Mouse (Mus musculus): Measurements from ENCODE around the gene Smim6.

The Smim6 gene

GRCm38 (mm10) chr11:115900561-115901337, 11.1 kb upstream of the Smim6 start:
- DNase-seq (ENCODE audit: low spot score): no peak

DNA sequence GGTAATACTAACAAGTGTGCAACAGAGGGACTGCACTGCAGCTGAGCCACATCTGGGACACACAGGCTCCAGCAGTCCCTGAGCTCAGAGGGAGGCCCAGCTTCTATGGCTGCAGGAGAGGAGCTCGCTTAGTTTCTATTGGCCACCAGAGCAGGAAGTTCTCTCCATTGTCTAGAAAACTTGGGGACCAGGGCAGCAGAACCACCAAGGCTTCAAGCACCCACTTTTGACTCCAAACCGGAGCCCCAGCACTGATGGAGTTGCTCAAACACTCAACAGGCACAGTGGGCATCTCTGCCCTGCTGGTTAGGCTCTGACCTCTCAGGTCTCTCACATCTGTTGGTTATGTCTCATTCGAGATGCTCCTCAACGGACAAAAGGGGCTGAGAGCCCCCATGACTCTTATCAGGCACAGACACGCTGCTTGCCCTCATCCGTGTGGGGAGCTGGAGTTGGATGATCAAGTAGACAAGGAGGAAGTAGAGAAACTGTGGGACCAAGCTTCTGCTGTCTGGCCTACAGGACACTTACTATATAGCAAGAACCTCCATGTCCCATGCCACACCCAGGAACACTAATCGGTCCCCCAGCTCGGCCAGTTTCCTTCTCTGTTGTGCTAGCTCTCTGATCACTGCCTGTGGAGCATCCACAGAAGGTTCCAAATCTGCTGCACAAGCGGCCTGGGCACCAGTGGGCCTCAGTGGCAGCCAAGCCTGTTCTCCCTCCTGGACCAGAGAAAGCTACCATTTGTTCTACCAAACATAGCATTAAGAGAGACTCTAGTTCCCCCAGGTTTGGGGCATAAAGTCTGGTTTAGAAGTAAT, 10.3 kb upstream of the Smim6 start:
- no peak for DNase-seq (ENCODE audit: low spot score)

- no peak for DNase-seq (ENCODE audit: low spot score)
These were observed 9.6 kb upstream of the Smim6 start for GRCm38 (mm10) chr11:115902177-115902576.

- DNase-seq (ENCODE audit: low spot score): peak; percentile 48
These were observed 9.0 kb upstream of the Smim6 start for GRCm38 (mm10) chr11:115902831-115903230.

- DNase-seq (ENCODE audit: low spot score): no peak
These were observed 8.2 kb upstream of the Smim6 start for GRCm38 (mm10) chr11:115903384-115904230.

- no peak for DNase-seq (ENCODE audit: low spot score)
These were observed 7.4 kb upstream of the Smim6 start for GRCm38 (mm10) chr11:115904231-115904955.

DNA sequence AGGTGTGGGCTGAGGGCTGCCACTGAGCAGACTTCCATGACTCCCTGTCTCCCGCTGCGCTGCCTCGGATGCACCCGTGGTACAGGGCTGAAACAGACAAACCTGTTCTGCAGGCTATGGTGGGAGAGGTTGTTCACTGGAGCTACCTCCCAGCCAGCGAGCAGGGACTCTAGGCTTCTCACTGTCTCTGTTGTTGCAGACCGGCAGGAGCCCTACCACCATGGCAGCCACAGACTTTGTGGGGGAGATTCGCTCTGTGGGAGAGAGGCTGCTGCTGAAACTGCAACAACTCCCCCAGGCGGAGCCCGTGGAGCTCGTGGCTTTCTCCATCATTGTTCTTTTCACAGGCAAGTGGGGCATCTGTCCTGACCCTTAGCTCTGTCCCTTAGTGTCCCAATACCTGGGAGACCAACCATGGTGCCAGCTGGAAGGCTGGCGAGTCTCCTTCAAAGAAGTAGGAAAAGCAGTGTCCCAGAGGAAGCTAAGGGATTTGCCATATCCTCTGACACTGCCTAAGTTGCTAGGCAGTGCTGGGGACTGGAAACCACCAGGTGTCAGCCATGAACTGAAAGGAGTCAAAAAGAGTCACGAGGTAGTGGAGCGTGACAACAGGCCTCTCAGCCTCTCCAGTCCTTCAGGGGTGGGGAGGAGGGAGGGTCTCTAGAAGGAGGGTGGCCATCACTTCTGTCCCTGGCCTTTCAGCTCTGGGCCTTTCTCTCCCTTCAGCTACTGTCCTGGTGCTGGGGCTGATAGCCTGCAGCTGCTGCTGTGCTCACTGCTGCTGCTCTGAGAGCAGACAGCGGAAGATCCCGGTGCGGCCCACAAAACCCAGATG, 6.6 kb upstream of the Smim6 start:
- DNase-seq (ENCODE audit: low spot score): no peak

DNA sequence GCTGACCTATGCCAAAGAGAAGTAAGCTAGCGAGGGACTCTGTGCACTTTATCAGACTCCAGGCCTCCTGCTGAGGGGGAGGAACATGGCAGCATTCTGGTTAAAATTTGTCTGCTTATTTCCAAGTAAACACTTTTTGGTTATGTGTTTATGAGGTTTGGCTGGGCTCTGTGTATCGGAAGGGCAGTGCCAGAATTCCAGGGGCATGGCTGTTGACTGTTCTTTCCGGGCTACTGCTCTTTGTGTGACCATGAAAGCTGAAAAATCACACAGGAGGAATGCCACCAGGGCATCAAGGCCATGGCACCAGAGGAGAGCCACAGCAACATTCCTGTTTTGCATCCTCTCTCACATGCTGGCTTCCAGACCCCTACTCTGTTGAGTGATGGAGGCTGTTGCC, 5.7 kb upstream of the Smim6 start:
- no peak for DNase-seq (ENCODE audit: low spot score)

GRCm38 (mm10) chr11:115906521-115906920, 5.3 kb upstream of the Smim6 start:
- no peak for DNase-seq (ENCODE audit: low spot score)

- DNase-seq (ENCODE audit: low spot score): no peak
These were observed 669 bp upstream of the Smim6 start for GRCm38 (mm10) chr11:115911134-115911561.

GRCm38 (mm10) chr11:115916579-115916978, 4.8 kb downstream of the Smim6 start:
- DNase-seq (ENCODE audit: low spot score): no peak

GRCm38 (mm10) chr11:115918637-115919036, 6.8 kb downstream of the Smim6 start:
- DNase-seq (ENCODE audit: low spot score): no peak

DNA sequence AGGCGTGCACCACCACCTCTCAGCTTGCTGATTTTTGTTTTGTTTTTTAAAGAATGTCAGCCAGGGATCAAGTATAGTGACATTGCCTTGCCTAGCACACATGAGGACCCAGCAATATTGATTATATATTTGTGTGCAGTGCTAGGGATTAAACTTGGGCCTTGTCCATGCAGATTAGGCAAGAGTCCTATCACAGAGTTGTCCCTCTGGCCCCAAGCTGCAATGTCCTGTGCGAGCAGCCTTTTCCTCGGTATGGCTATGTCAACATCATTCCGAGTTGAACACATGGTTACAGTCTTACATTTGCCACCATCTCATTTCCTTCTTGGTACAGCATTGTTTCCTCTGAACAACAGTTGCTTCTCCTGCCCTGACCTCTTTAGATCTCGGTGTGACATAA, 7.3 kb downstream of the Smim6 start:
- DNase-seq (ENCODE audit: low spot score): no peak

- DNase-seq (ENCODE audit: low spot score): peak; percentile 69
These were observed 8.4 kb downstream of the Smim6 start for GRCm38 (mm10) chr11:115920110-115920818.

DNA sequence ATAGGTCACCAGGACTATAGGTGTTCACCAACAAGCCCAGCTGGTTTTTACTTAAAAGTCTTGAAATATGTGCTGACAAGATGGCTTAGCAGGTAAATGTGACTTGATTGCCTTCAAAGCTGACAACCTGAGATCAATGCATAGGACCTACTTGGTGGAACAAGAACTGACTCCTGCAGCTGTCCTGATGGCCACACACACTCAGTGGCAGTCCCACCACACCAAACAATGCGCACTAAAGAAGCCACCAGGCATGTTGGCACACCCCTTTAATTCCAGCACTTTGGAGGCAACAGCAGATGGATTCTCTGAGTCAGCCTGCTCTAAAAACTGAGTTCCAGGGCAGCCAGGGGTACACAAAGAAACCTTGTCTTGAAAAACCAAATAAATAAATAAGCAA, 10.2 kb downstream of the Smim6 start:
- no peak for DNase-seq (ENCODE audit: low spot score)

DNA sequence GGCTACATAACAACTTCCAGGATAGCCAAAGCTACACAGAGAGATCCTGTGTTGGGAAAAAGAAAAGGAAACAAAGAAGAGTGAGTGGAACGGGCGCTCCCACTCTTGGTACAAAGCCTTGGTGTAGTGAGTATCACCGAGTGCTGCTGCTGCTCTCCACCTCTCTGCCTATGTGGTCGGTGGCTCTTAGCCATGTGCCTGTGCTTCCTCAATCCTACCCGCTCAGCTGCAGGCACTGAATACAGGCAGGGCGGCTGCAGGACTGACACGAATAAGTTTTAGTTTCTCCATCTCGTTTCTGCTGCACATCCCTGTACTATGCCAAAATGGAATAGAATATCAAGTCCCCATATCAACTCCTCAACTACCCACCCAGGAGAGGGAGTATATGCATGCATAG, 17.2 kb downstream of the Smim6 start:
- no peak for DNase-seq (ENCODE audit: low spot score)

GRCm38 (mm10) chr11:115929818-115930217, 18.0 kb downstream of the Smim6 start:
- DNase-seq (ENCODE audit: low spot score): no peak

DNA sequence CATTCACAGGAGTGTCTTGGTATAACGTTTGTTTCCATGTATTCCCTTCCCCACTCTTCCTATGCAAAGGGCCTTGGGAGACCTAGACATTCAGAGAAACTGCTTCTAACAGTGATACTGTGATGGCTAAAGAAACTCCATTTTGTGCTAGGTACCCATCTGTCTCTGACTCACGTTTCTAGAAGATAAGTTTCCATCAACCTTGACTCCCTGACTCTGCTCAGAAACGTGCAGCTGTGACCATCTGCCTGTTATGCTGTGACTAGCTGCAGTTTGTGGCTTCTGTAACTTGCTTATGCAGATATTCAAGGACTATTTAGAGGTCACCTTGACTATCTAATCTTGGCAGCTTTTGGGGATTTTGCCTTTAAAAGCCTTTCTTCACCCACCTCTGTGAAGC, 19.4 kb downstream of the Smim6 start:
- no peak for DNase-seq (ENCODE audit: low spot score)

DNA sequence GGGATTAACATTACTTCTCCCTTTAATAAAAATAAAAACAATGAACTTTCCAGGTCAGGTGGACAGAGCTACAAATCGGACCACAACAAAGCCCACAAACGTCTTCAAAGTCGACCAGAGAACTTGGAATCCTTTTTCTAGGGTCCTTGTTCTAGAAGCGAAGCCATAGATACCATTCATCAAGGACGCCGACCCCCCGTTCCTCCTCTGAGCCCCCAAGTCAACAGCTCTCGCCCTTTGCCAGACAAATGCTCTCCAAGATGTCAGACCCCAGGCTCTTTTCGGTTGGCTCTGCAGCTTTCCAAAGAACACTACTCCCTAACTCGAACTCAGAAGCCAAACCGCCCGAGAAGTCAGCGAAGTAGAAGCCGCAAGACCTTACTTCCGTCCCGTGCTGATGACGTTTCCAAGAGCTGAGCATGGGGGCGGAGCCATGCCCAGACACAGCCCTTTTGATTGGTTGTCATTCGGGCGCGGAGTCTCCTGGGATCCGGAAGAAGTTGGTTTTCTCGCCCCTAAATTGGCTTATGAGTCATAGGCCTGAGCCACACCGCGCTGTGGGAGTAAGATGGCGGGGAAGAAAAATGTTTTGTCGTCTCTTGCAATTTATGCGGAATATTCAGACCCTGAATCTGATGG, 21.4 kb downstream of the Smim6 start, which contains the start of the genes Sap30bp and Recql5:
Sap30bp (plus strand) TSS at position 175 of the 639 bp plus-strand sequence.
Recql5 (minus strand) TSS at position 370 of the 639 bp plus-strand sequence.
- DNase-seq (ENCODE audit: low spot score): peak; percentile 98

All from MN1 (cell line).